Mouse (Mus musculus): ENCODE data around the gene Rpl37.
A peak's percentile ranks its signal among the peaks of the same experiment; 100 is the strongest.

The Rpl37 gene

GRCm38 (mm10) chr15:5116270-5117030, at the start of gene Rpl37:
Gene Rpl37 (plus strand): TSS chr15:5116645.
- DNase-seq = peak; percentile 99

- peak; percentile 49 for DNase-seq
Observed at GRCm38 (mm10) chr15:5068801-5069518, 47.5 kb upstream of the Rpl37 start.

DNA sequence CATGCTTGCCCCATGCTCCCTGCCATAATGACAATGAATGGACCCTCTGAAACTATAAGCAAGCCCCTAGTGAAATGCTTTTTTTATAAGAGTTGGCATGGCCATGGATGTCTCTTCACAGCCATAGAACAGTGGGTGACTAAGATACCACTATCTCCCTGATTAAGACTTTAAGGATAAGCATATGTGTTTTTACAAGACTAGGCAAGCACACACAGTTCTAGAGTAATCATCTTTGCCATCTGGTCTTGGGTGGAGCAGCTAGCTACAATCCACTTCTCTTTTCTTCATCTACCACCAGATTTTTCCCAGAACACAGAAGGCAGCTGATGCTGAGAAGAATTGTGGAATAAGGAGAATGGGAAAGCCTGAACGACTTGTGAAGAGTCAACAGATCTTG, 35.2 kb upstream of the Rpl37 start:
- no peak for DNase-seq

- no peak for DNase-seq
Observed at GRCm38 (mm10) chr15:5086162-5086561, 30.3 kb upstream of the Rpl37 start.

DNA sequence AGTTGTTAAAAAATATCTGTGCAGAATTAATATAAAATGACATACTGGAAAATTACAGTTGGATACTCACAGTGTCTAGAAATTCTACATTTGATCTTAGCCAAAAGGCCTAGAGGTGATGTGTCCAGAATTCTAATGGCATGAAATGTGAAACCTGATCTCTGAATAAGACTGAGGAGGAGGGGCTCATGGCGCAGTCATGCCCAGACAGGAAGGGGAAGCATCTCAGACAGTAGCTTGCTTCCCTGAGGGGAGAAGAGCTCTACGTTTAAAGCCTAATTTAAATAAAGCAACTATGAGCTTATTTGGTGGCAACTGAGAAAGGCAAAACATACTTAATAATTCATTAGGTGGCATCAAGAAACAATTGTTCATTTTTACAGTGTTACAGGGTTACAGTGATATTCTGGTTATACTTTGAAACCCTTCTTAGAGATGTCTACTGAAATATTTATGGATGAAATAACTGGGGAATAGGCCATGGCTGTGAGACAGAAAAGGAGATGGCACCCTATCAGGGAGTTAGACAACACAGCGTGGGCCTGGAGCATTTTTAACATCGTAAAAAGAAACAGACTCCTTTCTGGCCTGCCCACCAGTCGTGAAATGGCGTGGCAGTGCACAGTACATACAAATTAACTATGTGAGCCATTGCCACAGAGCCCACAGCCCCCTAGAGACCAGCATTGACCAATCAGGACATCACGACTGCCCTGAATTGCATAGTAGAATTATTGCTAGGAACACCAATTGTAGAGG, 27.4 kb upstream of the Rpl37 start:
- no peak for DNase-seq

GRCm38 (mm10) chr15:5090131-5090530, 26.3 kb upstream of the Rpl37 start:
- DNase-seq = no peak

DNA sequence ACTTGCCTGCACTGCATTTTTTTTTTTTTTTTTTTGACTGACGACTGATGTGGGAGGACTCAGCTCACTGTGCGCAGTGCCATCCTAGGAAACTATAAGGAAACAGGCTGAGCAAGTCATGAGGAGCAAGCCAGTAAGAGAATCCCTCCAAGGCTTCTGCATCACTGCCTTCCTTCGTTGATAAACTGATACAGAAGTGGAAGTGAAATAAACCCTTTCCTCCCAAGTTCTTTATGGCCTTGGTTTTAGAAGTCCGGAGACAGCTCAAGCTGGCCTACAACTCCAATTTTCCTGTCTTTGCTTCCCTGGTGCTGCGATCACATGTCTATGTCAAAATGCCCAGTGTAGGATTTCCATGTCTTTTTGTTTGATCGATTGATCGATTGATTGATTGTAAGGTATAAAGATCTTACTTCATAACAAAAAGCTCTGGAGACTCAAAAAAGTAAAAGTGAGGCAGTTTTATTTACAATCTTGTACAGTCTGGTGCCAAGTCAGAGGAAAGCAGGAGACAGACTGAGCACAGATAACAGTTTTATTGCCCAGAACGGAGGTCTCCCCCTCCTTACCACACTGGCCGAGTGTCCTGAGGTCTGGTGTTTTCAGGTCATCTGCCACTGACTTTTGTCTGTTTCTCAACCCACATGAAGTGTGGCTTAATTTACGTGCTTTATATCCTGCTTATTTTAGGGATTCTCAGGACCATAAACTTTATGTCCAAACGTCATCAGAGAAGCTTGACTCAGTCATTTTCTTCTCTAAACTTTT, 20.7 kb upstream of the Rpl37 start:
- DNase-seq = no peak

- no peak for DNase-seq
Observed at GRCm38 (mm10) chr15:5097376-5097775, 19.1 kb upstream of the Rpl37 start.

- no peak for DNase-seq
Observed at GRCm38 (mm10) chr15:5102312-5102711, 14.1 kb upstream of the Rpl37 start.

DNA sequence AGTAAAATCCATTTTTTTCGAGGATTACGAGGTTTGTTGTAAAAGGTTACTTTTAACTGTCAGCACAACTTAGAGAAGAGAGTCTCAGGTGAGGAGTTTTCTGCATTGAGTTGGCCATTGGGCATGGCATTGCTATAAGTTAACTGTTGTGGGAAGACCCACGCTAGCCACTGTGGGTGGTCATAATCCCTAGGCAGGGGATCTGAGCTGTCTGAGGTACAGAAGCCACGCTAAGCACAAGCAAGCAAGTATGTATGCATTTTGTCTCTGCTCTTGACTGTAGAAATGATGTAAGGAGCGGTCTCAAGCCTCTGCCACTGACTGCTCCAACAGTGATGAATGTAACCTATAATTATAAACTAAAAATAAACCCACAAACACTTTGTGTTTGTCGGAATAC, 10.6 kb upstream of the Rpl37 start:
- DNase-seq = no peak

DNA sequence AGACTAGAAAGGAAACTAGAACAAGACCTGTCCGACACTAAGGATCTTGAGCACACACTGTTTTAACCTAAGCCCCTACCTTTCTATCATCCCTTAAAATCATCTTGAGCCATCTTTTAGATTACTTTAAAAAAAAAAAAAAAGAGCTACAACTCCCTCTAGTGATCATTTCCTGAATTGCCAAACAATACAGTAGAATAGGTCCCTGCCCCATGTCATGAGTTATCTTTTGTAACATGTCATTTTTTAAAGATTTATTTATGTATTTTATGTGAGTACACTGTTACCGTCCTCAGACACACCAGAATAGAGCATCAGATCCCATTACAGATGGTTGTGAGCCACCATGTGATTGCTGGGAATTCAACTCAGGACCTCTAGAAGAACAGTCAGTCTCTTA, 10.2 kb upstream of the Rpl37 start:
- DNase-seq = no peak

DNA sequence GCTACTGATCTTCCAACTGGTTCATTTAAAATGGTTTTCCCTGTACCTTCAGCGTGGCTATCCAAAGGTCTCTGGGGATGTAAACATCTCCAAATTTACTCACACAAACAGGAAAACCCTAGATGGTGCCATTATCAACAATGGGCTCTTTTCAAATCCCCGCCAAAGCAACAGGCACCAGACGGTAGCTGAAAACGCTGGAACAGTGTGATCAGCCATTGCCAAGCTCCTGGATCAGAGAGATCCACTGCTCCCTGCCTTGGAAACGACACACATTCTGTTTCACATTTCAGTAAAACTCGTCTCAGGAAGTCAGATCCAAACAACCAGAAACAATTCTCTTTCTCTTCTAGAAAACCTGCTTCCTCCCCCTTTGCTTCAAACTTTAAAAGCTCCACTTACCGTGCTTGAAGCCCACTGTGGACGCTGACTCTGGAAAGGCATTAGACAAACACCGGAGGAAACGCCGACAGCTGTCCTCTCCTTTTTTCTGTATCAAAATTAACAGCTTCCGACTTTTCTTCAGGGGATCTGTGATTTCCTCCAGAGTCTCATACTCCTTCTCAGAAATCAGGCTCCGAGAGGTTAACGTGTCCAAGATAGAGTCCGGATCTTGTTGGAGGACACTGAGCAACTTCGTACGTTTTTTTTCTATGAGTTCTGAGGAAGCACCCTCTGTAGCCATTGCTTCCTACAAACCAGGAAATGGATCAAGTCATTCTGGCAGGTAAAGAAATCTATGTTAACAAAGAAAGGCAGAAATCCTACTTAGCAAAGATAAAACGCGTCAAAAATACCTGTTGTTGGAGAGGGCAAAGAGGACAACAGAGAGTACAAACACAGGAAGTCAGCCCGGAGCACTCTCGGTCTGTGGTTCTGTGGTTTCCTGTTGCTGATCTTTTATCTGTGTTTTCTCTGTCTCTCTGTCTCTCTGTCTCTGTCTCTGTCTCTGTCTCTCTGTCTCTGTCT, 8.5 kb upstream of the Rpl37 start, which contains the start of gene Card6:
Gene Card6, minus strand, starts transcription at position 854 of the 969 bp plus-strand sequence.
- DNase-seq = no peak

DNA sequence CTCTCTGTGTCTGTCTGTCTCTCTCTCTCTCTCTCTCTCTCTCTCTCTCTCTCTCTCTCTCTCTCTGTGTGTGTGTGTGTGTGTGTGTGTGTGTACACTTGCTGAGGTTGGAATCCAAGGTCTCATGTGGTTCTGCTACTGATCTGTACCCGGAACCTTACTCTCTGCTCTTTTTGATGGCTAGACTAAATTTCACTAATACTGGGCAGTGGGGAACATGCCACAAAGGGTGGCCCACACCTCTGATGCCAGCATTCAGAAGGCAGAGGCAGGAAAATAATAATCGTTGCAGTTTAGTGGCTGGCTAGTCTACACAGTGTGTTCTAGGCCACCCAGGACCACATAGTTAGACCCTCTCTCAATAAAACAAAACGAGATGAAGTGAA, 7.8 kb upstream of the Rpl37 start:
- no peak for DNase-seq

DNA sequence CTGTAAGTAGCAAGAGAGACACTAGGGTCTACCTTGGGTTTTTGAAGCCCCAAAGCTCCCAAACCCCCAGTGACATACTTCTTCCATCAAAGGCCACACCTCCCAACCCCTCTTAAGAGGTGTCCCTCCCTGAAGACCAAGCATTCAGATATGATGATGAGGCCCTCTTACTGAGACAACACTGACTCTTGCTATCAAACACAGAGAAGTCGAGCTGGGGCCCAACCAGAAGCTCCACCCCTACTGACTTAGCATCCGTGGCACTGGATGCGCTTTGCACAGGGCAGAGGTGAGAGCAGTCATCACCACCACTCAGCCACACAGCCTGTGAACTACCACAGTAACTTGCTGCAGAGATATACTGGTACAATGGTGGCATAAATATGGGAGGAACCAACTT, 3.8 kb upstream of the Rpl37 start:
- DNase-seq = no peak

DNA sequence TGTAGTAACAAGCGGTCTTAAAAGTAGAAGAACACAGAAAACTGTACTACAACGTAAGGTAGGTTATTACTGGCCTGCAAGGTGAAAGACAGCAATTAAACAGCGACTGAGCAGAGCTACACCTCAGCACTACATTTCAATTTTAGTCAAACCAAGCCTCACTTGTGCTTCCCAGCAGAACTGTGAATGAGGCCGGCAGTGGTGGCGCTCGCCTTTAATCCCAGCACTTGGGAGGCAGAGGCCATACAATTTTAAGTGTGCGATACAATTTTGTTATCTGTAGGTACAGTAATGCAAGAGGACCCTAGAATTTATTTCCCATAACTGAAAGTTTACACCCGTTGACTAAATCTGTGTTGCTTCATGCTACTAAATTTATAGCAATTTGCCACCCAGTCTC, 1.3 kb upstream of the Rpl37 start:
- no peak for DNase-seq

- DNase-seq = no peak
Observed at GRCm38 (mm10) chr15:5117031-5117601, 671 bp downstream of the Rpl37 start.

DNA sequence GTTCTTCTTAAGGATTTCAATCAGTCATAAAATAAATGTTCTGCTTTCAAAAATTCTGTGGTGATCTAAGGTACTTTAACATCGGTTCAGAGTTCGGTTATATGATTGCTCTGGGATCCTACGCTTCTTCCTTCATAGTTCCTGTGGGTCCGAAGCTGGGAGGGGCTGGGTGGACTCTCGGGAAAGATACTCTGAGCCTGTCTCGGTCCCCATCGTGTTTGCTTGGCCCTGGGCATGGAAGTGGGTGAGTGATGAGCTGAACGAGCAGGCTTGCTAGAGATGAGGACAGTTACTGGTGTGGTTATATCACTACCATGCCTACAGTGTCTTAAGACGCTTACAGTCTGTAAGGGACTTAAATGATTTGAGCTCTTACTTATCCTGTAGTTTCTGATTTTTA, 2.2 kb downstream of the Rpl37 start:
- no peak for DNase-seq

- DNase-seq = no peak
Observed at GRCm38 (mm10) chr15:5119192-5119591, 2.7 kb downstream of the Rpl37 start.

DNA sequence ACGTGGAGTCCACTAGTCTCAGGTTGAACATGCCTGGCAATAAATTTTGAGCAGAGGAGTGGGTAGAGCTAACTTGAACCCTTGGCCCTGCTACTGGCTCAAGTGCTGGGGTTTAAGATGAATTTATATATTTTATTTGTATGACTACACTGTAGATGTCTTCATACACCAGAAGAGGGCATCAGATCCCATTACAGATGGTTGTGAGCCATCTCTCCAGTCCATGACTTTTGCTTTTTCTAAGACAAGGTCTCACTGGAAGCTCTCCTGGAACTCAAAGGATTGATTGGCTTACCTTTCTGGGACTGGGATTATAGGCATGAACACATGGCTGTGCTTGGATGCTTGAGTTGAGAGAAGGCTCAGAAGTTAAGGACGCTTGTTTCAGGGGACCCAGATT, 3.3 kb downstream of the Rpl37 start:
- DNase-seq = no peak

DNA sequence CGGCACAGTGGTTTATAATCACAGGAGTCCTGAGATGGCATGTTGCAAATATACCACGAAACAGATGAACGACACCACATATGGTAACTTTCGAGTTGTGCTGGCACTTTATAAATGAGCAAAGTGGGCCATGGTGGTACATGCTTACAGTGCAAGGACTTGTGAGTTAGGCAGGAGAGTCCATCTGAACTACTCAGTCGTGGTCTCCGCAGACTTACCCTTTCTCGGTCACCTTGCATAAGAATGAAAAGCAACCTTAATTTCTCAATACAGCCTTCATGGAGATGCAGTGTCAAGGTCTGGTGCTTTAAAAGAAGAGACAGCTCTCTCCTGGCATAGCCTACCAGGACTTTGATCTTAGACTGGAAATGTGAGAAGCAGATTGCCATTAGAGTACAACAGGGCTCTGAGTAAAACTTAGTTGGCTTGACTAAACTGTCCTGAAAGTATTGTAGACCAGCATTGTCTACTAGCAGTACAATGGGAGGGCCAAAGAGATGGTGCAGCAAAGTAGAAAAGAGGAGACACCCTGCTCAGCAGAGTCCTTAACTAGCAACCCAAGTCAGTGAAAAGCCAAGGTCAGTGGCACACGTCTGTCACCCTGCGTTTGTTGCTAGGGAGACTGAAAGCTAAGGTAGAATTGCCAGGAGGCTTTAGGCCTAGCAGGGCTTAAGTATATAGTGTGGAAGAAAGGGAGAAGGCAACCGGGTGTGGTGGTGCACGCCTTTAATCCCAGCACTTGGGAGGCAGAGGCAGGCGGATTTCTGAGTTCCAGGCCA, 5.3 kb downstream of the Rpl37 start:
- DNase-seq = no peak

DNA sequence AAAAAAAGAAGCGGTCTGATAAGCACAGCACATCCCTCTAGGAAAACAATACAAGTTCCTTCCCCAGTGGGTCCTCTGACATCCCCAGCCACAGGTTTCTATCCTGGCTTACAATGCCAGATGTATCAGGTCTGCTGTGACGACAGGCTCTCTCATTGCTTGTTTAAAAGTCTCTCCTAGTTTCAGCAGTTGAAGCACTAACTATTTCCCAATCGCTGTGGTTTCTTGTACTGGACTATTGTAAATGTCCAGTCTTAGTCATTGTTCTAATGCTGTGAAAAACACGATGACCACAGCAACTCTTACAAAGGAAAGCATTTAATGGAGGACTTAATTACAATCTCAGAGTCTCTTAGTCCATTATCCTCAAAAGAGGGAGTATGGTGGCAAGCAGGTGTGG, 10.0 kb downstream of the Rpl37 start:
- DNase-seq = no peak
